Mouse (Mus musculus) heart, embryonic 16.5 days (tissue): ENCODE data around the gene Hsd11b1. TPM values are rescaled to one million over a fixed set of nuclear protein-coding genes. Genes with fewer than 3 reads are reported as not detected.

ENCODE experiments used
- ATAC-seq: fragments of 200-750 bp; cut with Nextera tagmentation; replicated peaks from 2 replicates; pipeline ENCODE4 v1.8.0; 2017; ENCODE audit warnings: moderate number of reproducible peaks; ENCODE audit not compliant: insufficient read depth, low FRiP score; ENCODE audit errors: extremely low read depth
- H3K27ac ChIP-seq: fragments of 300-500 bp; sonication (generic); 2 replicates; pipeline ENCODE4 v1.5.1; 2014; ENCODE audit warnings: mild to moderate bottlenecking, low read length, control low read depth, moderate library complexity
- H3K27me3 ChIP-seq: fragments of 300-500 bp; sonication (generic); 2 replicates; pipeline ENCODE4 v1.6.1; 2014; ENCODE audit warnings: low read length, mixed read lengths; ENCODE audit not compliant: control insufficient read depth, insufficient read depth
- H3K36me3 ChIP-seq: fragments of 300-500 bp; sonication (generic); 2 replicates; pipeline ENCODE4 v1.6.1; 2014; ENCODE audit not compliant: control insufficient read depth, insufficient read depth
- H3K4me1 ChIP-seq: fragments of 300-500 bp; sonication (generic); 2 replicates; pipeline ENCODE4 v1.6.1; 2014; ENCODE audit warnings: low read length, mixed read lengths; ENCODE audit not compliant: control insufficient read depth, insufficient read depth
- H3K4me2 ChIP-seq: fragments of 300-500 bp; sonication (generic); 2 replicates; pipeline ENCODE4 v1.6.1; 2014; ENCODE audit warnings: low read depth, mild to moderate bottlenecking, control low read depth, low read length
- H3K4me3 ChIP-seq: fragments of 300-500 bp; sonication (generic); 2 replicates; pipeline ENCODE4 v1.5.1; 2014; ENCODE audit warnings: mild to moderate bottlenecking, control low read depth, low read length
- H3K9ac ChIP-seq: fragments of 300-500 bp; sonication (generic); 2 replicates; pipeline ENCODE4 v1.6.1; 2014; ENCODE audit warnings: low read length, control low read depth
- H3K9me3 ChIP-seq: fragments of 300-500 bp; sonication (generic); replicated peaks from 2 replicates; pipeline ENCODE4 v1.6.1; 2016; ENCODE audit warnings: low read length; ENCODE audit not compliant: control insufficient read depth
- WGBS: fragments of 180-500 bp; shearing (Covaris S2); extraction: QIAGEN DNeasy Blood & Tissue Kit; methylation state at CpG from one replicate; pipeline ENCODE4 v1.1.7; 2014; 5-methylcytosine and 5-hydroxymethylcytosine counted together
- polyA plus RNA-seq: library from polyadenylated mRNA; unstranded; fragments of >200 nt; fragmentation: Nextera tagmentation; extraction: Ambion mirVana; gene quantifications from 2 replicates; pipeline ENCODE4 v1.2.1, GENCODE M21; 2015

Hsd11b1 gene
- 3.7 and 9.5 TPM in 2 replicates for polyA plus RNA-seq

GRCm38 (mm10) chr1:193263955-193264598 lies at the start of gene Hsd11b1:
Gene Hsd11b1, minus strand, starts transcription at chr1:193264075.
- peak; percentile 39 for ATAC-seq
- Histone ChIP-seq H3K9me3 (no peaks in the 10 kb centered on the region), H3K4me3 (no peak within 1 kb of the TSS), H3K4me2 (no peak within 1 kb of the TSS; the same call in 1 of the 2 replicates), H3K27ac (peak within 1 kb of the TSS; percentile 58; the same call in 1 of the 2 replicates), H3K27me3 (no peaks in the 10 kb centered on the region), H3K9ac (no peak within 1 kb of the TSS), H3K36me3 (no peaks in the 10 kb centered on the region), H3K4me1 (peaks cover 14% of the 10 kb centered on the region)
- 57% methylated on average over 5 of the region's 5 CpGs for WGBS

- no peak for ATAC-seq
- Histone ChIP-seq H3K27me3 (no peaks in the 10 kb centered on the region), H3K4me3 (no peak overlapping the region), H3K27ac (no peak overlapping the region), H3K4me1 (peaks cover 30% of the 10 kb centered on the region), H3K9me3 (no peaks in the 10 kb centered on the region), H3K4me2 (no peak overlapping the region), H3K9ac (no peak overlapping the region), H3K36me3 (no peaks in the 10 kb centered on the region)
- 46% methylated on average over 1 of the region's 1 CpGs for WGBS
Observed at GRCm38 (mm10) chr1:193311596-193311995, 47.7 kb upstream of the Hsd11b1 start.

GRCm38 (mm10) chr1:193310519-193311085 lies 46.7 kb upstream of the Hsd11b1 start:
- Histone ChIP-seq H3K9ac (no peak overlapping the region), H3K27me3 (no peaks in the 10 kb centered on the region), H3K4me2 (no peak overlapping the region), H3K27ac (no peak overlapping the region), H3K36me3 (no peaks in the 10 kb centered on the region), H3K9me3 (no peaks in the 10 kb centered on the region), H3K4me1 (peaks cover 23% of the 10 kb centered on the region), H3K4me3 (no peak overlapping the region)
- WGBS, result 84% methylated on average over 3 of the region's 3 CpGs
- no peak for ATAC-seq

GRCm38 (mm10) chr1:193309785-193310518 lies 46.1 kb upstream of the Hsd11b1 start:
- no peak for ATAC-seq
- no peak overlapping the region for H3K27ac ChIP-seq
- H3K36me3 ChIP-seq, result no peaks in the 10 kb centered on the region

GRCm38 (mm10) chr1:193306832-193307231 lies 43.0 kb upstream of the Hsd11b1 start:
- Histone ChIP-seq H3K4me2 (no peak overlapping the region), H3K27ac (no peak overlapping the region), H3K4me3 (no peak overlapping the region), H3K27me3 (no peaks in the 10 kb centered on the region), H3K9me3 (no peaks in the 10 kb centered on the region), H3K4me1 (peaks cover 6% of the 10 kb centered on the region), H3K36me3 (no peaks in the 10 kb centered on the region), H3K9ac (no peak overlapping the region)
- 90% methylated on average over 2 of the region's 2 CpGs for WGBS
- no peak for ATAC-seq

More at GRCm38 (mm10) chr1:193309785-193310518, 46.1 kb upstream of the Hsd11b1 start:
- no peak overlapping the region for H3K4me3 ChIP-seq
- no peaks in the 10 kb centered on the region for H3K9me3 ChIP-seq
- peaks cover 16% of the 10 kb centered on the region for H3K4me1 ChIP-seq
- H3K27me3 ChIP-seq, result no peaks in the 10 kb centered on the region
- no peak overlapping the region for H3K9ac ChIP-seq
- no peak overlapping the region for H3K4me2 ChIP-seq
- 15% methylated on average over 1 of the region's 1 CpGs for WGBS

GRCm38 (mm10) chr1:193305386-193305785 lies 41.5 kb upstream of the Hsd11b1 start:
- no peak overlapping the region for H3K27ac ChIP-seq
- no peaks in the 10 kb centered on the region for H3K36me3 ChIP-seq
- WGBS, result 51% methylated on average over 7 of the region's 7 CpGs
- ATAC-seq, result no peak
- no peak overlapping the region for H3K9ac ChIP-seq
- no peaks in the 10 kb centered on the region for H3K9me3 ChIP-seq
- H3K4me3 ChIP-seq, result no peak overlapping the region
- peaks cover 4% of the 10 kb centered on the region; the same call in 1 of the 2 replicates for H3K4me1 ChIP-seq
- no peaks in the 10 kb centered on the region for H3K27me3 ChIP-seq
- H3K4me2 ChIP-seq, result no peak overlapping the region

- WGBS, result 70% methylated on average over 2 of the region's 2 CpGs
- Histone ChIP-seq H3K27ac (no peak overlapping the region), H3K9ac (no peak overlapping the region), H3K27me3 (no peaks in the 10 kb centered on the region), H3K9me3 (no peaks in the 10 kb centered on the region), H3K4me2 (no peak overlapping the region), H3K36me3 (no peaks in the 10 kb centered on the region), H3K4me3 (no peak overlapping the region), H3K4me1 (peaks cover 4% of the 10 kb centered on the region; the same call in 1 of the 2 replicates)
- no peak for ATAC-seq
Observed at GRCm38 (mm10) chr1:193303096-193303495, 39.2 kb upstream of the Hsd11b1 start.

GRCm38 (mm10) chr1:193302093-193302405 lies 38.2 kb upstream of the Hsd11b1 start:
- Histone ChIP-seq H3K4me1 (peaks cover 4% of the 10 kb centered on the region; the same call in 1 of the 2 replicates), H3K9me3 (no peaks in the 10 kb centered on the region), H3K4me3 (no peak overlapping the region), H3K36me3 (no peaks in the 10 kb centered on the region), H3K27ac (no peak overlapping the region), H3K9ac (no peak overlapping the region), H3K27me3 (no peaks in the 10 kb centered on the region), H3K4me2 (no peak overlapping the region)
- ATAC-seq, result no peak
- WGBS, result 58% methylated on average over 8 of the region's 8 CpGs
